Mouse (Mus musculus) layer of hippocampus, postnatal 10 days (tissue): ENCODE results near the gene Il12rb1. TPM values are rescaled to one million over a fixed set of nuclear protein-coding genes. Genes with fewer than 3 reads are reported as not detected.
"Not testable (repeated sequence)": the region's sequence is repeated elsewhere in the genome, so short reads cannot be mapped to it uniquely, and the experiment has no call there.

ENCODE experiments used
- DNase-seq, 2 experiments: peaks; one replicate each; pipeline ENCODE4 v3.0.0; 2021; ENCODE audit warnings: low spot score in 2 of 2
- total RNA-seq, 2 experiments: library from RNA; stranded (reverse); gene quantifications; 2 replicates each; pipeline ENCODE4 v1.2.3; 2021

Gene Il12rb1
- total RNA-seq, 2 experiments from 2014 or later: 0.30 to 0.38 TPM

GRCm38 (mm10) chr8:70822594-70822993 is 14.3 kb downstream of the Il12rb1 start:
- DNase-seq: not testable (repeated sequence)

- DNase-seq: no peak
These were observed 15.6 kb downstream of the Il12rb1 start for GRCm38 (mm10) chr8:70823802-70824201.

DNA sequence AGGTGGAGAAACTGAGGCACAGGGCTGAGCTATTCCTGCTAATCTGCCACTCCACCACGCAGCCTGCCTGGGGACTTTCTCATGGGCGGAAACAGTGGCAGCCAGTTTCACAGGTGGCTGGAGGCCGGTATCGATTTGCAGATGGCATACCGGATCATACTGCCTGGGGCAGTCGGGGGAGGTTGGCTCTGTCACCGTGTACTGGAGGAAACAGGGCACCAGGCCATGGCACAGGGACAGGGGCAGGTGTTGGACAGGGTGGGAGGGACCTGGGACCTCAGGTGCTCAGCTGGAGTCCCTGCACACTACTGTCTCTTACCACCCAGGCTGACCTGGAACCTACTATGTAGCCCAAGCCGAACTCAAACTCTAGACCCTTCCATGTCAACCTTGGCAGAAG is 17.6 kb downstream of the Il12rb1 start:
- DNase-seq: no peak

- DNase-seq: no peak
These were observed 18.8 kb downstream of the Il12rb1 start for GRCm38 (mm10) chr8:70827010-70827409.

- DNase-seq: no peak
These were observed 19.5 kb downstream of the Il12rb1 start for GRCm38 (mm10) chr8:70827796-70828195.

DNA sequence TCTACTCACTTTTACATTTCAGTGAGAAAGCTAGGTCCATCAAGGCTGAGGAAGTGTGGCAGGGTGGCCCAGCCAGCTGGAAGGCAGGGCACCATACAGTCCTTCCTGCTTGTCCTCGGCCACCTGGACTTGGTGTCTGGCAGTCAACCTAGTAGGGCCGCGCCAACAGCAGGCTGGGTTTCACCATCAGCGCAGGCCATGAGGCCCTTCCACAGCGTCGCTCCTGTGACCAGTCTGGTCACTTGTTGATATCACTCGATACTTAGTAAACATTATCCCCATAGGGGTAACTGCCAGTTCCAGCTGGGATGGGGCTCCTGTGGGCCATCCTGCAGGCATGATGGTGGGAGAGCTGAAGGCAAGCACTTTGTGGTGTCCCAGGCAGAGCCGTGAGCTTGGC is 23.3 kb downstream of the Il12rb1 start:
- DNase-seq: no peak

DNA sequence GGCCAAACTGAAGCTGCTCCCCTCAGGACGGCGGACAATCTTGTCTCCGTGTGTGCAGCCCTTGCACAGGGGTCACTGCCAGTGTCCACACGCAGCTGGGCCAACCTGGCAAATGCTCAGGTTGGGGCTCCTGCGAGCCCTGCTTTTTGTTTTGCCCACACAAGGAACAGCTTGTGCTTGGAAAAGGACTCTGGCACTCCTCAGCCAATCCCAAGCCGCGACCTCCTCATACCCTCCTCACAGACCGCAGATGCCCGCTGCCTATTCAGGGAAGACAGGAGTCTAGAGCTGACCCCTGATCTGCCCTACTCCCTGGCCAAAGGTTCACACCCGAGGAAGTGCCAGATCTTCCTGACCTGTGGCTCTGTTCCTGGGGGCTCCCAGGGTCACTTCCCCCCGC is 24.1 kb downstream of the Il12rb1 start:
- DNase-seq: peak in 1 of 2 experiments; percentile 22

- no peak for DNase-seq
These were observed 24.8 kb downstream of the Il12rb1 start for GRCm38 (mm10) chr8:70833018-70833482.

- peak in 1 of 2 experiments; percentile 55 for DNase-seq
These were observed 25.3 kb downstream of the Il12rb1 start for GRCm38 (mm10) chr8:70833520-70833919.

GRCm38 (mm10) chr8:70834071-70834470 is 25.8 kb downstream of the Il12rb1 start:
- DNase-seq: no peak

GRCm38 (mm10) chr8:70836666-70837065 is 28.4 kb downstream of the Il12rb1 start:
- DNase-seq: no peak

DNA sequence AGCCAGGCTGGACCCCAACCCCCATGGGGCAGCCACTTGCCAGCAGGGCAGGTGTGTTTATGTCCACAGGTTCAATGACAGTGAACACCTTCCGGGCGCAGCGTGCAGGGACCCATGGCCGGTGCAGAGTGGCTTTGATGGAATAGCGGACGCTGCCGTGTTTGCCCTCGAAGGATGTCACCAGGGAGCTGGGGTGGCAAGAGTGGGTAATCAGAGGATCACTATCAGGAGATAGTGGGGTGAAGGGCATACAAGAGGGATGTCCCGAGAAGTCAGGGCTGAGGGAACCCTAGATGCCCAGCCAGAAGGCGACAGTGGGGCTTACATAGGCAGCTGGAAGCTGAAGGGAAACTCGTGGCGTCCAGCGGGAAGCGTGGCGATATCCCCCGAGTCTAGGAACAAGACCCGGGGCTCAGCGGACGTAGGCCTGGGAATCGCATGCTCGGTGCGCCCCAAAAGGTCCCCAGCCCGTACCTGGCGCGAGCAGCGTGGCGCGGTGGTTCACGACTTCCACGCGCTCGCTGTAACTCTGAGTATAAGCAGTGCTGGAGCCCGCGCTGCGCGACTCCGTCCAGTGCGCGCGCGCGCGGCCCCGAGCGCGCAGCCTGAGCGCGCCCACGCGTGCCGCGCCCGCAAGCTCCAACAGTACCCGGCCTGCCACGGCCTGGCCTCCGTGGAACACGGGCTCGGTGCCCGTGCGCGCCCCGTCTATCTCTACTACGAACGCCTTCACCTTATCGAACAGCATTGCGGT is 30.6 kb downstream of the Il12rb1 start:
- peak in 1 of 2 experiments; percentile 48 for DNase-seq

GRCm38 (mm10) chr8:70839408-70840351 is 31.4 kb downstream of the Il12rb1 start, which contains the start of gene Arrdc2:
Gene Arrdc2 (minus strand): TSS chr8:70839720.
- peak; percentile 95 to 96 for DNase-seq

DNA sequence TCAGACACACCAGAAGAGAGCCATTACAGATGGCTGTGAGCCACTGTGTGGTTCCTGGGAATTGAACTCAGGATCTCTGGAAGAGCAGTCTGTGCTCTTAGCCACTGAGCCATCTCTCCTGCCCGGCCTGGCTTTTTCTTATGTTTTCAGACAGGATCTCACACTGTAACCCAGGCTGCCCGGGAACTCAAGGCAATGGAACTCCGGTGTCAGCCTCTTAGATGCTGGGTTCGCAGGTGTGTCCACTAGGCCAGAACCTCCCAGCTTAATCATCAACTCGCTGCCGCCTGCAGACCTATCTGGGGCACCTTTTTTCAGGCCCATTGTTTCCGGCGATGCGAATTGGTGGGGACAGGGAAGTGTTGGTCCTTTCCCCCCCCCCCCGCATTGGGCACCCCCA is 32.3 kb downstream of the Il12rb1 start:
- DNase-seq: no peak

GRCm38 (mm10) chr8:70841147-70842072 is 33.2 kb downstream of the Il12rb1 start:
- DNase-seq: peak; percentile 95

DNA sequence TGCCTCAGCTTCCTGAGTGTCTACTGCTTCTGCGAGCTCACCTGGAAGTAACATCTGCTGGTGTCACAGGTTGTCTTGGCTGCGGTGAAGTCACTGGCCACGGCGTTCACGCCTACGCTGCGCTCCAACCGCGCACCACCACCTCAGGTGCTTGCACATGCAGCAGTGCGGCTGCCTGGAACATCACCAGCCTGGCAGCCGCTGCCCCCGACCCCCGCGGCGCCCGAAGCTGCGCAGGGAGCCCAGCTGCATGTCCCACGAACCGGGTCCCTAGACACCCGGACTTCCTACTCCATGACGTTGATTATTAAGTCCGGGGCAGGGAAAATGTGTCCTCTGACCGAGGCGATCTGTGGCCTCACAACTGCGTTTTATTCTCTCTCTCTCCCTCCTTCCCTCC is 34.2 kb downstream of the Il12rb1 start:
- DNase-seq: no peak

GRCm38 (mm10) chr8:70843214-70843773 is 35.0 kb downstream of the Il12rb1 start:
- no peak for DNase-seq

DNA sequence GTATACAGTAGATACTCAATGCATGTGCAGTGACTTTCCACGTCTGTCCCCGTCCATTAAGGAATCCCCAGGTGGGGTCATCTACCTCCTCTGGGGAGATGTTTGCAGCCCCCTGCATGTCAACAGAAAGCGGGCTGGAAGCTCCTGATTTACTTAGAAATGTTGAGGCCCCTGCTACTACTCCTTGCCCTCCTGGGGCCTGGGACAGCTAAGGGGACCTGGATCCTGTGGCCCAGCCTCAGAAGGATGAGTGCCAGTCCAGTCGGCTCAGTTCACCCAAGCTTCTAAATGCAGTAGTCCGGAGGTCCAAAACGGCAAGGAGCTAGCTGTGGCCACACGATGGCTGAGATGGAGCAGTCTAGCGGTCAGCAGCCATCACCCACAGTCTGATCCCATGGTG is 35.7 kb downstream of the Il12rb1 start:
- DNase-seq: no peak

- DNase-seq: peak; percentile 94 to 95
These were observed 36.3 kb downstream of the Il12rb1 start for GRCm38 (mm10) chr8:70844523-70844922.

- DNase-seq: no peak
These were observed 36.9 kb downstream of the Il12rb1 start for GRCm38 (mm10) chr8:70845108-70845507.
